Mouse (Mus musculus): ENCODE measurements around the gene Tll1. TPM values are rescaled to one million over a fixed set of nuclear protein-coding genes. Genes with fewer than 3 reads are reported as not detected.

Tll1 gene
- polyA plus RNA-seq, 1 experiment from 2014 or later = 1.4 TPM

GRCm38 (mm10) chr8:64198326-64198725, 7.7 kb downstream of the Tll1 start:
- H3K4me3 ChIP-seq = no peak overlapping the region
- H3K27ac ChIP-seq (replicated peaks) = no peak overlapping the region
- no peaks in the 10 kb centered on the region for H3K4me1 ChIP-seq
- no peaks in the 10 kb centered on the region for H3K27me3 ChIP-seq (replicated peaks)
- 36% methylated on average over 2 of the region's 2 CpGs for WGBS
- ATAC-seq (ENCODE audit: extremely low read depth, insufficient number of reproducible peaks, low FRiP score, low TSS enrichment) = no peak
- no peaks in the 10 kb centered on the region for H3K36me3 ChIP-seq
- H3K9me3 ChIP-seq = no peaks in the 10 kb centered on the region
- H3K4me2 ChIP-seq = no peak overlapping the region
- H3K9ac ChIP-seq = no peak overlapping the region

GRCm38 (mm10) chr8:64193421-64193820, 12.7 kb downstream of the Tll1 start:
- Histone ChIP-seq H3K4me1 (0 out of 2 replicates have a peak, but pooled peaks cover 3% of the 10 kb centered on the region), H3K9ac (no peak overlapping the region), H3K4me2 (no peak overlapping the region), H3K9me3 (no peaks in the 10 kb centered on the region), H3K27me3 (replicated peaks) (no peaks in the 10 kb centered on the region), H3K27ac (replicated peaks) (no peak overlapping the region), H3K4me3 (no peak overlapping the region), H3K36me3 (no peaks in the 10 kb centered on the region)
- WGBS = 53% methylated on average over 2 of the region's 2 CpGs
- no peak for ATAC-seq (ENCODE audit: extremely low read depth, insufficient number of reproducible peaks, low FRiP score, low TSS enrichment)

GRCm38 (mm10) chr8:64187881-64188280, 18.2 kb downstream of the Tll1 start:
- Histone ChIP-seq H3K36me3 (no peaks in the 10 kb centered on the region), H3K4me2 (no peak overlapping the region), H3K4me3 (no peak overlapping the region), H3K27me3 (replicated peaks) (no peaks in the 10 kb centered on the region), H3K4me1 (0 out of 2 replicates have a peak, but pooled peaks cover 3% of the 10 kb centered on the region), H3K9me3 (no peaks in the 10 kb centered on the region), H3K9ac (no peak overlapping the region), H3K27ac (replicated peaks) (no peak overlapping the region)
- 79% methylated on average over 2 of the region's 2 CpGs for WGBS
- ATAC-seq (ENCODE audit: extremely low read depth, insufficient number of reproducible peaks, low FRiP score, low TSS enrichment) = no peak

- no peaks in the 10 kb centered on the region for H3K9me3 ChIP-seq
- no peak for ATAC-seq (ENCODE audit: extremely low read depth, insufficient number of reproducible peaks, low FRiP score, low TSS enrichment)
- no peak overlapping the region for H3K27ac ChIP-seq (replicated peaks)
- H3K27me3 ChIP-seq (replicated peaks) = no peaks in the 10 kb centered on the region
- no peak overlapping the region for H3K9ac ChIP-seq
- H3K36me3 ChIP-seq = no peaks in the 10 kb centered on the region
- H3K4me3 ChIP-seq = no peak overlapping the region
- WGBS = 74% methylated on average over 2 of the region's 2 CpGs
- H3K4me1 ChIP-seq = no peaks in the 10 kb centered on the region
- no peak overlapping the region for H3K4me2 ChIP-seq
Observed at GRCm38 (mm10) chr8:64176931-64177330, 29.1 kb downstream of the Tll1 start.

- Histone ChIP-seq H3K4me3 (no peak overlapping the region), H3K27me3 (replicated peaks) (no peaks in the 10 kb centered on the region), H3K9ac (no peak overlapping the region), H3K27ac (replicated peaks) (no peak overlapping the region), H3K9me3 (no peaks in the 10 kb centered on the region), H3K4me2 (no peak overlapping the region), H3K36me3 (no peaks in the 10 kb centered on the region), H3K4me1 (no peaks in the 10 kb centered on the region)
- 65% methylated on average over 3 of the region's 3 CpGs for WGBS
- no peak for ATAC-seq (ENCODE audit: extremely low read depth, insufficient number of reproducible peaks, low FRiP score, low TSS enrichment)
Observed at GRCm38 (mm10) chr8:64174916-64175315, 31.2 kb downstream of the Tll1 start.

- no peak overlapping the region for H3K4me2 ChIP-seq
- no peaks in the 10 kb centered on the region for H3K36me3 ChIP-seq
- H3K4me1 ChIP-seq = no peaks in the 10 kb centered on the region
- no peak overlapping the region for H3K9ac ChIP-seq
- H3K27me3 ChIP-seq (replicated peaks) = no peaks in the 10 kb centered on the region
- no peak overlapping the region for H3K27ac ChIP-seq (replicated peaks)
- 67% methylated on average over 2 of the region's 2 CpGs for WGBS
- no peaks in the 10 kb centered on the region for H3K9me3 ChIP-seq
- ATAC-seq (ENCODE audit: extremely low read depth, insufficient number of reproducible peaks, low FRiP score, low TSS enrichment) = no peak
- no peak overlapping the region for H3K4me3 ChIP-seq
Observed at GRCm38 (mm10) chr8:64173759-64174158, 32.3 kb downstream of the Tll1 start.

- H3K9ac ChIP-seq = no peak overlapping the region
- no peaks in the 10 kb centered on the region for H3K36me3 ChIP-seq
- peaks cover 7% of the 10 kb centered on the region for H3K4me1 ChIP-seq
- H3K4me3 ChIP-seq = no peak overlapping the region
- H3K27me3 ChIP-seq (replicated peaks) = peaks cover 4% of the 10 kb centered on the region; the same call in 1 of the 2 replicates
- ATAC-seq (ENCODE audit: extremely low read depth, insufficient number of reproducible peaks, low FRiP score, low TSS enrichment) = no peak
- 67% methylated on average over 9 of the region's 9 CpGs for WGBS
- H3K9me3 ChIP-seq = no peaks in the 10 kb centered on the region
- no peak overlapping the region for H3K27ac ChIP-seq (replicated peaks)
- no peak overlapping the region for H3K4me2 ChIP-seq
Observed at GRCm38 (mm10) chr8:64152899-64153891, 52.9 kb downstream of the Tll1 start.

GRCm38 (mm10) chr8:64152216-64152804, 53.8 kb downstream of the Tll1 start:
- Histone ChIP-seq H3K27ac (replicated peaks) (no peak overlapping the region), H3K9me3 (no peaks in the 10 kb centered on the region), H3K4me2 (no peak overlapping the region), H3K4me3 (no peak overlapping the region), H3K27me3 (replicated peaks) (peaks cover 4% of the 10 kb centered on the region; the same call in 1 of the 2 replicates), H3K4me1 (peaks cover 7% of the 10 kb centered on the region), H3K9ac (no peak overlapping the region), H3K36me3 (no peaks in the 10 kb centered on the region)
- 80% methylated on average over 9 of the region's 9 CpGs for WGBS
- ATAC-seq (ENCODE audit: extremely low read depth, insufficient number of reproducible peaks, low FRiP score, low TSS enrichment) = no peak

GRCm38 (mm10) chr8:64136593-64136992, 69.5 kb downstream of the Tll1 start:
- Histone ChIP-seq H3K27ac (replicated peaks) (no peak overlapping the region), H3K4me1 (no peaks in the 10 kb centered on the region), H3K36me3 (no peaks in the 10 kb centered on the region), H3K27me3 (replicated peaks) (no peaks in the 10 kb centered on the region), H3K9me3 (no peaks in the 10 kb centered on the region), H3K9ac (no peak overlapping the region), H3K4me3 (no peak overlapping the region), H3K4me2 (no peak overlapping the region)
- 65% methylated on average over 1 of the region's 1 CpGs for WGBS
- ATAC-seq (ENCODE audit: extremely low read depth, insufficient number of reproducible peaks, low FRiP score, low TSS enrichment) = no peak

- no peaks in the 10 kb centered on the region for H3K27me3 ChIP-seq (replicated peaks)
- H3K4me1 ChIP-seq = no peaks in the 10 kb centered on the region
- no peaks in the 10 kb centered on the region for H3K36me3 ChIP-seq
- no peaks in the 10 kb centered on the region for H3K9me3 ChIP-seq
- H3K4me2 ChIP-seq = no peak overlapping the region
- H3K4me3 ChIP-seq = no peak overlapping the region
- ATAC-seq (ENCODE audit: extremely low read depth, insufficient number of reproducible peaks, low FRiP score, low TSS enrichment) = no peak
- WGBS = 65% methylated on average over 2 of the region's 2 CpGs
- no peak overlapping the region for H3K9ac ChIP-seq
- H3K27ac ChIP-seq (replicated peaks) = no peak overlapping the region
Observed at GRCm38 (mm10) chr8:64107190-64107589, 98.9 kb downstream of the Tll1 start.

GRCm38 (mm10) chr8:64073396-64073795, 132.7 kb downstream of the Tll1 start:
- H3K27me3 ChIP-seq (replicated peaks) = no peaks in the 10 kb centered on the region
- no peak for ATAC-seq (ENCODE audit: extremely low read depth, insufficient number of reproducible peaks, low FRiP score, low TSS enrichment)
- H3K4me1 ChIP-seq = no peaks in the 10 kb centered on the region
- H3K27ac ChIP-seq (replicated peaks) = no peak overlapping the region
- 58% methylated on average over 2 of the region's 2 CpGs for WGBS
- no peak overlapping the region for H3K4me3 ChIP-seq
- no peaks in the 10 kb centered on the region for H3K36me3 ChIP-seq
- H3K4me2 ChIP-seq = no peak overlapping the region
- H3K9ac ChIP-seq = no peak overlapping the region
- no peaks in the 10 kb centered on the region for H3K9me3 ChIP-seq
